Mouse (Mus musculus): ENCODE measurements around the gene Mpv17l.

DNA sequence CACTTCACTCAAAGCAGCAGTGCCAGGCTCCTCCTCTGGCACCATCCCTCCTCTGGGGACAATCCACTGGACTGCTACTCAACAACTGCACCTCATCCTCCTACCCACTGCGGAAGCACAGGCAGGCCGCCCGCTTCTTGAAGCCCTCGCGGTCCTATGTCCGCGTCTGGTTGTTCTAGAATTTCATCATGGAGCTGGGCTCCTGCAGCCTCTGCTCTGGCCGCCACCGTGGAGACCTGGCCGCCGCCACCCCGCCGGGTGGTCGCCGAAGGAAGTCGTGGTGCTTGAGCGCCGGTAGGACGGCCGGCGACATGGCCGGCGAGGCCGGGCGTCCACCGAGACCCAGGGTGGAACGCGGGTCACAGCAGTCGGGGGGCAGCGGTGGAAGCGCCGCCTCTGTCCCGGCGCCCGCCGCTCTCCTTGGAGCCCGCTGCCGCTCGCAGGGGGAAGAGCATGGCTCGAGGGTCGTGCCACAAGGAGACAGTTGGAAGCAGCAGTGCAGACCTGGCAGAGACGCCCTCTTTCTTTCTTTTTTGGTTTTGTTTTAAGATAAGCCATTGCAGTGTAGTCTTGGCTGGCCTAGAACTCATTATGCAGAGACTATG lies 34.9 kb upstream of the Mpv17l start:
- no peak for TF ChIP-seq POLR2A (IDR thresholded peaks at IDR 0.05; ENCODE audit: low read depth, low read length)
- TF ChIP-seq CTCF (conservative IDR thresholded peaks at IDR 0.05; ENCODE audit: insufficient read depth, insufficient read length, low read depth, low read length) = no peak
